Mouse (Mus musculus): ENCODE measurements around the gene Itpkb. TPM values are rescaled to one million over a fixed set of nuclear protein-coding genes. Genes with fewer than 3 reads are reported as not detected.

The Itpkb gene
- polyA plus RNA-seq, 1 experiment from 2014 or later: 1.4 TPM

DNA sequence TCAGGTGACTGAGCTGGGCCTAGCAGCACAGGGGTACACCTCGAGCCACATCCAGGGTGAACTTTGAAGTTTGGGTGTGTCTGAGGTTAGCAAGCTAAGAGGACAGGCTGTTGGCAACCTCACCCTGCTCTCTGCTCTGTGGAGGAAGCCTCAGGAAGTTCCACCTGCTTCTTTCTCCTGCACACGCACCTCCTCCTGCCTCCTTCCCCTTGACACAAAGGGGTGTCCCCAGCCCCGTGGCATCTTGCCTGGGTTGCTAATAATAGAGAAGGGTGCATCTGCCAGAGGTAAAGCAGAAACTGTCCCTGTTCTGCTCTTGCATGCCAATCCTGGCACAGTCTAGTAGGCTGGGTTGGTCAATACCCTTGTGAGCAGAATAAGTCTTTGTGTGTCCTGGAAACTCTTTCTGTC lies 60.0 kb downstream of the Itpkb start:
- ATAC-seq (no peak), DNase-seq (no peak)
- Histone ChIP-seq H3K4me2 (ENCODE audit: low read depth, low read length) (no peak overlapping the region), H3K4me3 (ENCODE audit: low read depth, low read length) (no peak overlapping the region), H3K9me3 (ENCODE audit: low read length) (no peaks in the 10 kb centered on the region), H3K4me1 (ENCODE audit: insufficient read depth) (peaks cover 26% of the 10 kb centered on the region), H3K27ac (ENCODE audit: low read depth) (0 out of 2 replicates have a peak overlapping the region, but pooled peaks have one; percentile 3), H3K27me3 (ENCODE audit: insufficient read depth, low read length) (no peaks in the 10 kb centered on the region), H3K36me3 (replicated peaks; ENCODE audit: insufficient read depth, low read length) (no peaks in the 10 kb centered on the region), H3K9ac (replicated peaks) (no peak overlapping the region)
- WGBS (ENCODE audit: insufficient replicate concordance): 35% methylated on average over 3 of the region's 3 CpGs
- no peak for TF ChIP-seq EP300 (IDR thresholded peaks at IDR 0.05; ENCODE audit: low read depth)
- no peak for TF ChIP-seq CTCF (IDR thresholded peaks at IDR 0.05; ENCODE audit: low read depth)

DNA sequence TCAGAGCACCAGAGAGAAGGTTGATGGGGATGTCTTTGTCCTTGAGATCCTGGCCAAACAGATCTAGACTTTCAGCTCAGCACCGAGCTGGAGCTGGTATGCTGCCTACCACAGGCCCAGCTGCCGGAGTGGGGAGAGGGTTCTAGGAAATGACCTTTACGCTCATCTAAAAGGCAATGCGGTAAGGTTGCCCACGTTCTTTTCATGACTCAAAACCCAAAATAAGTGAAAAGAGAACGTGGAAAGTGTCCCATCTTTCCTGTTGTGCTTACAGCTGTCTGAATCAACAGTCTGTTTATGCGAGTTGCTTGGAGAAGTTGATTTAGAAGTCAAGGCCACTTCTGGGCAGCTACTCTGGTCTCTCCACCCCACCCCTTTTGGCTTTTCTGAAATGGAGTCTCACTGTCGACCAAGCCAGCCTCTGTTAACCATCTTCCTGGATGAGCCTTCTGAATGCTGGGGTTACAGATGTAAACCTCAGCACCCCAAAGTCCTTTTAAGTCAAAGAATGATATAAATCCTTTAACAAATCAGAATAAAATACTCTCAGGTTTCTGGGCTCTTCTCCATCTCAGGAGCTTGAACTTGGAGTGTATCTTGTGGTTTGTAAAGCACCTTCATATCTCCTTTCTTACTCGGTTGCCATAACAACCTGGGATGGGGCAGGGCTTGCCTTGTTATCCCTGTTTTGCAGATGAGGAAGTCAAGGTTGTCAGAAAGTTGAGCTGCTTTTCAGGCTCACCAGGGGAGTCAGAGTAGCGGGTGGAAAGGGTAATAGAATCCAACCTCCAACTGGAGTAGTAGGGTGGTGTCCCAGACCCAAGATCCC lies 60.7 kb downstream of the Itpkb start:
- Histone ChIP-seq H3K9me3 (ENCODE audit: low read length) (no peaks in the 10 kb centered on the region), H3K4me2 (ENCODE audit: low read depth, low read length) (no peak overlapping the region), H3K36me3 (replicated peaks; ENCODE audit: insufficient read depth, low read length) (no peaks in the 10 kb centered on the region), H3K27me3 (ENCODE audit: insufficient read depth, low read length) (no peaks in the 10 kb centered on the region), H3K27ac (ENCODE audit: low read depth) (0 out of 2 replicates have a peak overlapping the region, but pooled peaks have one; percentile 3), H3K9ac (replicated peaks) (no peak overlapping the region), H3K4me1 (ENCODE audit: insufficient read depth) (peaks cover 26% of the 10 kb centered on the region), H3K4me3 (ENCODE audit: low read depth, low read length) (no peak overlapping the region)
- DNase-seq (no peak), ATAC-seq (no peak)
- WGBS (ENCODE audit: insufficient replicate concordance): 57% methylated on average over 10 of the region's 10 CpGs
- TF ChIP-seq CTCF (IDR thresholded peaks at IDR 0.05; ENCODE audit: low read depth) (no peak), EP300 (IDR thresholded peaks at IDR 0.05; ENCODE audit: low read depth) (no peak)

DNA sequence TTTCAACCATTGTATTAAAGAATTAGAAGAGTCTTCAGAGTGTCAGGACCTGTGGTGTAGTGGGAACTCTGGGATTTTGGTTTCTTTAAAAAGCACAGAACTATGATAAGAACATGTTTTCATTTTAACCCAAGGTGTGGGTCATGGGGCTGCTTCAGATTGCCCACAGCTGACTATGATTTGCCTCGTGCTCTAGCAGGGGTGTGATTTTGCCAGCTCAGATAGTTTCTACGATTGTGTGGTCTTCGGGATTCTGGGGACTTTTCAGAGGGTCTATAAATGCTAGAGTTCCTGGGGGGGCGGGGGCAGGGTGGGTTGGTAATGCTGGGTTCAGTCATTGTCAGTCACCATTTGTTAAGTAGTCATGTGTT lies 61.3 kb downstream of the Itpkb start:
- Histone ChIP-seq H3K27me3 (ENCODE audit: insufficient read depth, low read length) (no peaks in the 10 kb centered on the region), H3K4me2 (ENCODE audit: low read depth, low read length) (no peak overlapping the region), H3K36me3 (replicated peaks; ENCODE audit: insufficient read depth, low read length) (no peaks in the 10 kb centered on the region), H3K27ac (ENCODE audit: low read depth) (no peak overlapping the region), H3K4me3 (ENCODE audit: low read depth, low read length) (no peak overlapping the region), H3K9ac (replicated peaks) (no peak overlapping the region), H3K9me3 (ENCODE audit: low read length) (no peaks in the 10 kb centered on the region), H3K4me1 (ENCODE audit: insufficient read depth) (peaks cover 20% of the 10 kb centered on the region)
- 70% methylated on average over 4 of the region's 4 CpGs for WGBS (ENCODE audit: insufficient replicate concordance)
- DNase-seq (no peak), ATAC-seq (no peak)
- no peak for TF ChIP-seq EP300 (IDR thresholded peaks at IDR 0.05; ENCODE audit: low read depth)
- TF ChIP-seq CTCF (IDR thresholded peaks at IDR 0.05; ENCODE audit: low read depth): no peak

DNA sequence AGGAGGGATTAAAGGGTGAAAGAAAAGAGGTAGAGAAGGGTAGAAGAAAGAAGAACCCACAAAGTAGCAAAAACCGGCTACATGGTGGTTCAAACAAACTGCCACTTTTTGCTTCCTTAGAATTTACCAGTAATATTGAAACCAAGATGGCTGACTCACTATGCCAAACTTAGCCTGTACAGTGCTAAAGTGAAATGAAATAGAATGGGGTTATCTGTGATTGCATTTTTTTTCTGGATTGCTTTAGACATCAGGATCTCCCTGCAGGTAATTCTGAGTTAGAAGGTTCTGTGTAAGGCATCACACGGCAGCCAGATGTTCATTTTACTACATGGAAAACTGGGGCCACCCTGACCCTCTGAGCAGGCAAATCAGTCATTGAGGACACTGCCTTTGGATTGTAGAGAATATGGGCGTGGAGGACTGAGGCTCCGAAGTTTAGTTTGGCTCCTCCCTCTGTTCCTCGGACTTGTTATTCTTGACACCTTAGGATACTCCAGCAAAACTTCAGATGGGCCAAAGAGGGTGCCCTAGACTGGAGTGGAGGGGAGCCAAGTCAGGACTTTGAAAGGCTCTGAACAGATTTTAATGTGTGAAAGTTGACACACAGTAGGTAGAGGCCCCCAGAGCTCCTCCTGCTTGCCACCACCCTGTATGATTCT lies 62.0 kb downstream of the Itpkb start:
- 76% methylated on average over 5 of the region's 5 CpGs for WGBS (ENCODE audit: insufficient replicate concordance)

DNA sequence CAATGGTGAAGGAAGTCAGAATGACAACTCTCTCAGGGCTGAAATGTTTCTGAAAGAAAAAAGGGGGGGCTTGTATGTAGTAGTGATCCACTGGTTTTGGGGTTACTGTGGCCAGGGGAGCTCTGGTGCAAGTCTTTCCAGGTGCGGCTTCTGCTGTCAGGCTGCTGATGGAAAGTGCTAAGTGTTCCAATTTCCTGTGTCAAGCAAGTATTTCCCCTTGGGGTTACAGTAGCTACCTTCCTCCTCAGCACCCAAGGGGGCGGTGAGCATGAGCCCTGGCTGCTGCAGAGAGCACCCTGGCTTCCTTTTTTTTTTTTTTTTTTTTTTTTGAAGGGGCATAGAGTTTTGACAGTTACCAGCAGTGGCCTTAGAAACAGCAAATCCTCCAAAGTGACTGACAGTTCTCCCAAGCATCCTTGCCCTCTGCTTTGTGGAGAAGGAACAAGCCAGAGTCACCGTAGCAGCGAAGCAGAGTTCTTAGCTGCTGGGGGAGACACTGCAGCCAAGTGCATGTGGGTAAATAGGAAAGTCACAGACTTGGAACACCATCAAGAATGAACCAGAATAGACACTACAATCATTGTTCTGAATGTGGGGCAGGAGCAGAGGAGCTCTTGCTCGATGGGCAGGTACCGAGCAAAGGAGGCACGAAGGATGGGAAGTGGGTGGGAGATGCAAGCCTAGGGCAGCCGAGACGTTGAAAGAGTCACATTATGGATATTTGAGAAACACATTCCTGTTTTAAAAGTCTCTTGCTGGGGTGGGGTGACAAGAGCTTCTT lies 62.9 kb downstream of the Itpkb start:
- Histone ChIP-seq H3K27me3 (ENCODE audit: insufficient read depth, low read length) (no peaks in the 10 kb centered on the region), H3K4me3 (ENCODE audit: low read depth, low read length) (no peak overlapping the region), H3K9me3 (ENCODE audit: low read length) (no peaks in the 10 kb centered on the region), H3K9ac (replicated peaks) (no peak overlapping the region), H3K4me2 (ENCODE audit: low read depth, low read length) (no peak overlapping the region), H3K27ac (ENCODE audit: low read depth) (peak overlapping the region; percentile 36), H3K4me1 (ENCODE audit: insufficient read depth) (peaks cover 21% of the 10 kb centered on the region), H3K36me3 (replicated peaks; ENCODE audit: insufficient read depth, low read length) (no peaks in the 10 kb centered on the region)
- ATAC-seq (no peak), DNase-seq (peak; percentile 31)
- no peak for TF ChIP-seq CTCF (IDR thresholded peaks at IDR 0.05; ENCODE audit: low read depth)
- no peak for TF ChIP-seq EP300 (IDR thresholded peaks at IDR 0.05; ENCODE audit: low read depth)
- 62% methylated on average over 9 of the region's 9 CpGs for WGBS (ENCODE audit: insufficient replicate concordance)

More for the DNA sequence above, 62.0 kb downstream of the Itpkb start:
- ATAC-seq: no peak
- Histone ChIP-seq H3K9ac (replicated peaks) (no peak overlapping the region), H3K27ac (ENCODE audit: low read depth) (peak overlapping the region; percentile 35), H3K4me2 (ENCODE audit: low read depth, low read length) (no peak overlapping the region), H3K36me3 (replicated peaks; ENCODE audit: insufficient read depth, low read length) (no peaks in the 10 kb centered on the region), H3K9me3 (ENCODE audit: low read length) (no peaks in the 10 kb centered on the region), H3K4me1 (ENCODE audit: insufficient read depth) (peaks cover 23% of the 10 kb centered on the region), H3K27me3 (ENCODE audit: insufficient read depth, low read length) (no peaks in the 10 kb centered on the region), H3K4me3 (ENCODE audit: low read depth, low read length) (no peak overlapping the region)
- DNase-seq: no peak
- TF ChIP-seq CTCF (IDR thresholded peaks at IDR 0.05; ENCODE audit: low read depth) (no peak), EP300 (IDR thresholded peaks at IDR 0.05; ENCODE audit: low read depth) (no peak)

DNA sequence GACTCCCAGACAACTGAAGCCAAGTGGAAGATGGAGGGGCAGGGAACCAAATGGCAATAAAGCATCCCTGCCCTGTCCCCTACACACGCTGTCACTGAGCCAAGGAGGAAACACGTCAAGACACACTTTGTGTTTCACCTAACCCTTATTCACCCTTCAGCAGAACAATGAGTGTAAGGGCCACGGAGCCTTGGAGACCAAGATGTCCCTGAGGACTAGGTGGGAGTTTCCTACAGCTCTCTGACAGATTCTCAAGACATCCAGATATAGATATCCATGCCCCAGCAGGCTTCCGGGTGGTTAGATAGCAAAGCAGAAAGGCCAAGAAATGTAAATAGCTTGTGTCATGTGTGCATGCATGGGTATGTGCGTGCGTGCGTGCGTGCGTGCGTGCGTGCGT lies 63.6 kb downstream of the Itpkb start:
- no peak for DNase-seq
- WGBS (ENCODE audit: insufficient replicate concordance): 74% methylated on average over 12 of the region's 12 CpGs
- Histone ChIP-seq H3K36me3 (replicated peaks; ENCODE audit: insufficient read depth, low read length) (no peaks in the 10 kb centered on the region), H3K27ac (ENCODE audit: low read depth) (no peak overlapping the region), H3K27me3 (ENCODE audit: insufficient read depth, low read length) (no peaks in the 10 kb centered on the region), H3K4me2 (ENCODE audit: low read depth, low read length) (no peak overlapping the region), H3K4me3 (ENCODE audit: low read depth, low read length) (no peak overlapping the region), H3K9me3 (ENCODE audit: low read length) (no peaks in the 10 kb centered on the region), H3K9ac (replicated peaks) (no peak overlapping the region), H3K4me1 (ENCODE audit: insufficient read depth) (peaks cover 14% of the 10 kb centered on the region; the same call in 1 of the 2 replicates)
- TF ChIP-seq CTCF (IDR thresholded peaks at IDR 0.05; ENCODE audit: low read depth) (no peak), EP300 (IDR thresholded peaks at IDR 0.05; ENCODE audit: low read depth) (no peak)
- ATAC-seq: no peak
